Mouse (Mus musculus): ENCODE measurements around the gene Irgc1.

DNA sequence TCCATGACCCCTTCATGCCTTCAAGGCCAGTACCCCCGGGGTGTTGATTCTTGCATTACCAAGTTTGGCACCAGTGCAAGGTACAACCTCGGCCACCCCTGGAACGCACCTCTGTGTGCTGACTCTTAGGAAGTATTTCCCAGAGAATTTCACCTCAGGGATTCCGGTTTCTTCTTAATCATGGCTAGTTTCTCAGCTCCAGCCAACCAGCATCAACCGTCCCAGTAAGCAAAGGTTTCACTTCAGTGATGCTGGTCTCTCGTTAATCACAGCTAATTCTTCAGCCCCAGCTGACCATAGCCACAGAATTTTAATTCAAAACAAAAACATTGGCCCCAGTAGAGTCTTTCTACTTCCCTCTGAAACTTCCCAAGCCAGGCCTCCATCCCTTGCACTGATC lies 42.0 kb downstream of the Irgc1 start:
- TF ChIP-seq CTCF (conservative IDR thresholded peaks at IDR 0.05; ENCODE audit: low read length), result no peak
- TF ChIP-seq NANOG (IDR thresholded peaks at IDR 0.05; ENCODE audit: borderline replicate concordance, low read length), result no peak
- no peak for TF ChIP-seq POU5F1 (IDR thresholded peaks at IDR 0.05; ENCODE audit: borderline replicate concordance, low read length)

All from E14TG2a.4 (cell line).